Mouse (Mus musculus) ES-Bruce4 (cell line): ENCODE measurements around the gene Ccdc116. TPM values are rescaled to one million over a fixed set of nuclear protein-coding genes. Genes with fewer than 3 reads are reported as not detected.
A peak's percentile ranks its signal among the peaks of the same experiment; 100 is the strongest.

Experiments
- H3K27ac ChIP-seq: 2 replicates; pipeline ENCODE4 v1.5.1; 2012; ENCODE audit warnings: low read length, inconsistent platforms; ENCODE audit not compliant: insufficient read depth
- H3K27me3 ChIP-seq: 2 replicates; pipeline ENCODE4 v1.6.1; 2012; ENCODE audit warnings: mild to moderate bottlenecking, low read length, inconsistent platforms; ENCODE audit not compliant: control insufficient read depth, poor library complexity, insufficient read depth, severe bottlenecking
- H3K36me3 ChIP-seq: 2 replicates; pipeline ENCODE4 v1.6.1; 2012; ENCODE audit warnings: inconsistent platforms, mild to moderate bottlenecking, low read length, moderate library complexity; ENCODE audit not compliant: control insufficient read depth, poor library complexity, insufficient read depth, severe bottlenecking
- H3K4me1 ChIP-seq: one replicate; pipeline ENCODE4 v1.8.1; 2011; ENCODE audit warnings: low read length; ENCODE audit not compliant: control insufficient read depth, insufficient read depth
- H3K4me3 ChIP-seq: 2 replicates; pipeline ENCODE4 v1.5.1; 2011; ENCODE audit warnings: low read depth, mild to moderate bottlenecking, low read length
- H3K9ac ChIP-seq: 2 replicates; pipeline ENCODE4 v1.6.1; 2012; ENCODE audit warnings: low read depth, mild to moderate bottlenecking, inconsistent platforms; ENCODE audit not compliant: poor library complexity, severe bottlenecking
- H3K9me3 ChIP-seq: replicated peaks from 2 replicates; pipeline ENCODE4 v1.6.1; 2012; ENCODE audit warnings: mild to moderate bottlenecking, low read length, inconsistent platforms; ENCODE audit not compliant: control insufficient read depth, poor library complexity, insufficient read depth, severe bottlenecking
- CTCF ChIP-seq: IDR thresholded peaks from one replicate; pipeline ENCODE4 v1.8.1; 2011; ENCODE audit warnings: low read depth, low read length
- EP300 ChIP-seq: IDR thresholded peaks from 2 replicates; pipeline ENCODE4 v1.6.1; 2011; ENCODE audit warnings: low read depth, low read length; ENCODE audit not compliant: insufficient read depth
- POLR2A ChIP-seq: IDR thresholded peaks from one replicate; pipeline ENCODE4 v1.8.1; 2011; ENCODE audit warnings: low read length; ENCODE audit not compliant: insufficient read depth
- polyA plus RNA-seq: library from polyadenylated mRNA; stranded (reverse); fragments of >200 nt; gene quantifications from 2 replicates; pipeline ENCODE4 v1.2.4, GENCODE M21; 2011; ENCODE audit warnings: low read depth; ENCODE audit not compliant: missing spikeins, insufficient read depth, insufficient read length

Gene Ccdc116
- polyA plus RNA-seq, 1 experiment: 1.7 TPM

- no peaks in the 10 kb centered on the region for H3K9me3 ChIP-seq
- TF ChIP-seq POLR2A (no peak), CTCF (no peak), EP300 (no peak)
- H3K27ac ChIP-seq: no peak overlapping the region
- peak overlapping the region; percentile 92 for H3K4me3 ChIP-seq
- no peaks in the 10 kb centered on the region for H3K27me3 ChIP-seq
- H3K4me1 ChIP-seq: peaks cover 3% of the 10 kb centered on the region
- peak overlapping the region; percentile 81 for H3K9ac ChIP-seq
- peaks cover 15% of the 10 kb centered on the region; the same call in 1 of the 2 replicates for H3K36me3 ChIP-seq
Observed at GRCm38 (mm10) chr16:17124119-17124870, 22.7 kb downstream of the Ccdc116 start.

GRCm38 (mm10) chr16:17121569-17121968, 25.5 kb downstream of the Ccdc116 start:
- H3K4me3 ChIP-seq: peak overlapping the region; percentile 52
- H3K4me1 ChIP-seq: peaks cover 3% of the 10 kb centered on the region
- H3K27ac ChIP-seq: 0 out of 2 replicates have a peak overlapping the region, but pooled peaks have one; percentile 30
- H3K27me3 ChIP-seq: no peaks in the 10 kb centered on the region
- H3K9me3 ChIP-seq: no peaks in the 10 kb centered on the region
- no peak for TF ChIP-seq EP300
- TF ChIP-seq POLR2A: no peak
- TF ChIP-seq CTCF: no peak
- peaks cover 29% of the 10 kb centered on the region for H3K36me3 ChIP-seq
- H3K9ac ChIP-seq: peak overlapping the region; percentile 4

GRCm38 (mm10) chr16:17117309-17117799, 29.7 kb downstream of the Ccdc116 start:
- no peaks in the 10 kb centered on the region for H3K9me3 ChIP-seq
- H3K4me1 ChIP-seq: peaks cover 2% of the 10 kb centered on the region
- H3K36me3 ChIP-seq: peaks cover 51% of the 10 kb centered on the region
- no peak overlapping the region for H3K9ac ChIP-seq
- TF ChIP-seq EP300: no peak
- no peak for TF ChIP-seq CTCF
- TF ChIP-seq POLR2A: no peak
- H3K27ac ChIP-seq: no peak overlapping the region
- H3K27me3 ChIP-seq: no peaks in the 10 kb centered on the region
- no peak overlapping the region for H3K4me3 ChIP-seq

- TF ChIP-seq EP300 (no peak), CTCF (no peak), POLR2A (peak; percentile 75)
- no peaks in the 10 kb centered on the region for H3K27me3 ChIP-seq
- no peak within 1 kb of the TSS for H3K27ac ChIP-seq
- peak within 1 kb of the TSS; percentile 92 for H3K4me3 ChIP-seq
- peak within 1 kb of the TSS; percentile 38 for H3K9ac ChIP-seq
- no peaks in the 10 kb centered on the region for H3K9me3 ChIP-seq
- no peaks in the 10 kb centered on the region for H3K4me1 ChIP-seq
- H3K36me3 ChIP-seq: peaks cover 26% of the 10 kb centered on the region
Observed at GRCm38 (mm10) chr16:17110771-17111743, 36.0 kb downstream of the Ccdc116 start, which contains the start of gene Ppil2. Gene Ppil2, minus strand, starts transcription at chr16:17111257.

GRCm38 (mm10) chr16:17104600-17104999, 42.4 kb downstream of the Ccdc116 start:
- Histone ChIP-seq H3K27me3 (no peaks in the 10 kb centered on the region), H3K9me3 (no peaks in the 10 kb centered on the region), H3K4me3 (no peak overlapping the region), H3K9ac (no peak overlapping the region), H3K4me1 (no peaks in the 10 kb centered on the region), H3K27ac (no peak overlapping the region), H3K36me3 (peaks cover 19% of the 10 kb centered on the region)
- no peak for TF ChIP-seq CTCF
- TF ChIP-seq EP300: no peak
- no peak for TF ChIP-seq POLR2A
